Mouse (Mus musculus): ENCODE data around the gene Il13ra1. TPM values are rescaled to one million over a fixed set of nuclear protein-coding genes. Genes with fewer than 3 reads are reported as not detected.
A peak's percentile ranks its signal among the peaks of the same experiment; 100 is the strongest.

The Il13ra1 gene
- total RNA-seq (2021): 10 to 100 TPM; 25.2 to 30.9 TPM
- 10.6 and 18.2 TPM in 2 replicates for polyA plus RNA-seq (2012; rRNA removed)
- long read RNA-seq, transcript Il13ra1-201 (11 exons, 3,712 nt): major isoform, 29 of 33 reads
- long read RNA-seq, partial matches to known transcripts: 0 of 33 reads
- long read RNA-seq, other reads (novel, unspliced or antisense): 4 of 33 reads

- Histone ChIP-seq H3K9ac (ENCODE audit: low read depth, low read length) (peak within 1 kb of the TSS; percentile 93), H3K36me3 (ENCODE audit: control insufficient read depth, insufficient read depth, low read length) (no peaks in the 10 kb centered on the region), H3K4me1 (ENCODE audit: control insufficient read depth, insufficient read depth, low read length) (no peaks in the 10 kb centered on the region; the same call in 1 of the 2 replicates), H3K27ac (peak within 1 kb of the TSS; percentile 77), H3K79me2 (replicated peaks; ENCODE audit: control insufficient read depth, insufficient read depth, low read length) (no peaks in the 10 kb centered on the region), H3K27me3 (ENCODE audit: control insufficient read depth, insufficient read depth, low read length) (no peaks in the 10 kb centered on the region), H3K4me3 (peak within 1 kb of the TSS; percentile 62)
- TF ChIP-seq POLR2A (IDR thresholded peaks at IDR 0.05; ENCODE audit: insufficient read depth, low read depth, low read length): 0 out of 2 replicates have a peak, but pooled peaks have one; percentile 23
- no peak for TF ChIP-seq EP300 (IDR thresholded peaks at IDR 0.05; ENCODE audit: insufficient read depth, low read depth, low read length)
- intact Hi-C loops (cut with DNase I): loop anchor here (2.0 kb wide), 1 partner anchor 17 kb away; no protein-coding TSS in a partner anchor
- DNase-seq: peak; percentile 66 to 71
- 17% methylated on average over 51 of the region's 51 CpGs for WGBS
These were observed at the start of gene Il13ra1 for GRCm38 (mm10) chrX:36111622-36112421. TSS of gene Il13ra1 (plus strand) at chrX:36112110.

DNA sequence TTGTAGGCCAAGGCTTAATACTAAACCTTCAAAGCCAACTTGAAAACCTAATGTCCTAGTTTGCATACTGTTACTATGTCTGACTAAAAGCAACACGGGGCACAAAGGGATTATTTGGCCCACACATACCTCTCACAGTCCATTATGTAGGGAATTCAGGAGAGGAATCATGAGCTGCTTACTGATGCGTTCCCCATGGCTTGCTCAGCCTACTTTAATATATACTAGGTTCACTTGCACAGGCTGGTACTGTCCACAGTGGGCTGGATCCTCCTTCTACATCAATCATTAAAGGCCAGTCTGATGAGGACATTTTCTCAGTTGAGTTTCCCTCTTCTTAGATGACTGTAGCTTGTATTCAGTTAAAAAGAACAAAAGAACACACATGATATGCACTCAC lies 37.9 kb upstream of the Il13ra1 start:
- Histone ChIP-seq H3K27ac (no peak overlapping the region), H3K4me1 (ENCODE audit: control insufficient read depth, insufficient read depth, low read length) (no peaks in the 10 kb centered on the region), H3K36me3 (ENCODE audit: control insufficient read depth, insufficient read depth, low read length) (no peaks in the 10 kb centered on the region), H3K4me3 (no peak overlapping the region), H3K9ac (ENCODE audit: low read depth, low read length) (no peak overlapping the region), H3K27me3 (ENCODE audit: control insufficient read depth, insufficient read depth, low read length) (no peaks in the 10 kb centered on the region), H3K79me2 (replicated peaks; ENCODE audit: control insufficient read depth, insufficient read depth, low read length) (no peaks in the 10 kb centered on the region)
- no peak for DNase-seq
- 78% methylated on average over 2 of the region's 2 CpGs for WGBS
- TF ChIP-seq EP300 (IDR thresholded peaks at IDR 0.05; ENCODE audit: insufficient read depth, low read depth, low read length) (no peak), CTCF (IDR thresholded peaks at IDR 0.05) (no peak), POLR2A (IDR thresholded peaks at IDR 0.05; ENCODE audit: insufficient read depth, low read depth, low read length) (no peak)
- intact Hi-C loops (cut with DNase I): no loop called here

DNA sequence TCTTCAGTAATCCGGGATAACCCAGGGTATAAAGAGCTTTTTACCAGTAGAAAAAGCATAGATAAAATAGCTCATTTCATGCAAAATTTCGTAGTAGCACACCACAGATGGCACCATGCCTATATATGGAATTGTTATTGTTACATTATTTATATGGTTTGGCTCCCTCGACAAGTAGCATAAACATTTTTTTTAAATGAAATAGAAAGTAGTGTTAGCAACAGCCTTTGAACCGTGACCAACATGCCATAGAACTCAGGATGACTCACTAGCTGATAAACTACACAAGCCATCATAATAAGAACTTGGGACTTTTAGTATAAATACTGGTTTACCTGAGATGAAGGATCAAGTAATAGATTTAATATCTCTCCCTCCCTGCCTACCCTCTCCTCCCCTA lies 34.7 kb upstream of the Il13ra1 start:
- no peak for DNase-seq
- Histone ChIP-seq H3K36me3 (ENCODE audit: control insufficient read depth, insufficient read depth, low read length) (no peaks in the 10 kb centered on the region), H3K79me2 (replicated peaks; ENCODE audit: control insufficient read depth, insufficient read depth, low read length) (no peaks in the 10 kb centered on the region), H3K27me3 (ENCODE audit: control insufficient read depth, insufficient read depth, low read length) (no peaks in the 10 kb centered on the region), H3K4me1 (ENCODE audit: control insufficient read depth, insufficient read depth, low read length) (no peaks in the 10 kb centered on the region), H3K4me3 (no peak overlapping the region), H3K9ac (ENCODE audit: low read depth, low read length) (no peak overlapping the region), H3K27ac (no peak overlapping the region)
- WGBS: 67% methylated on average over 4 of the region's 4 CpGs
- intact Hi-C loops (cut with DNase I): no loop called here
- TF ChIP-seq CTCF (IDR thresholded peaks at IDR 0.05): no peak
- TF ChIP-seq POLR2A (IDR thresholded peaks at IDR 0.05; ENCODE audit: insufficient read depth, low read depth, low read length): no peak
- TF ChIP-seq EP300 (IDR thresholded peaks at IDR 0.05; ENCODE audit: insufficient read depth, low read depth, low read length): no peak

- Histone ChIP-seq H3K27ac (no peak overlapping the region), H3K36me3 (ENCODE audit: control insufficient read depth, insufficient read depth, low read length) (no peaks in the 10 kb centered on the region), H3K9ac (ENCODE audit: low read depth, low read length) (no peak overlapping the region), H3K4me3 (no peak overlapping the region), H3K27me3 (ENCODE audit: control insufficient read depth, insufficient read depth, low read length) (no peaks in the 10 kb centered on the region), H3K79me2 (replicated peaks; ENCODE audit: control insufficient read depth, insufficient read depth, low read length) (no peaks in the 10 kb centered on the region), H3K4me1 (ENCODE audit: control insufficient read depth, insufficient read depth, low read length) (no peaks in the 10 kb centered on the region)
- TF ChIP-seq EP300 (IDR thresholded peaks at IDR 0.05; ENCODE audit: insufficient read depth, low read depth, low read length) (no peak), POLR2A (IDR thresholded peaks at IDR 0.05; ENCODE audit: insufficient read depth, low read depth, low read length) (no peak), CTCF (IDR thresholded peaks at IDR 0.05) (no peak)
- WGBS: 80% methylated on average over 1 of the region's 1 CpGs
- intact Hi-C loops (cut with DNase I): no loop called here
- peak in 1 of 2 experiments; percentile 15 for DNase-seq
These were observed 29.0 kb upstream of the Il13ra1 start for GRCm38 (mm10) chrX:36082917-36083316.

- DNase-seq: no peak
These were observed 23.2 kb upstream of the Il13ra1 start for GRCm38 (mm10) chrX:36088464-36089256.

More at GRCm38 (mm10) chrX:36088464-36089256, 23.2 kb upstream of the Il13ra1 start:
- Histone ChIP-seq H3K27me3 (ENCODE audit: control insufficient read depth, insufficient read depth, low read length) (no peaks in the 10 kb centered on the region), H3K79me2 (replicated peaks; ENCODE audit: control insufficient read depth, insufficient read depth, low read length) (no peaks in the 10 kb centered on the region), H3K36me3 (ENCODE audit: control insufficient read depth, insufficient read depth, low read length) (no peaks in the 10 kb centered on the region), H3K9ac (ENCODE audit: low read depth, low read length) (no peak overlapping the region), H3K27ac (no peak overlapping the region), H3K4me1 (ENCODE audit: control insufficient read depth, insufficient read depth, low read length) (no peaks in the 10 kb centered on the region), H3K4me3 (no peak overlapping the region)
- 78% methylated on average over 6 of the region's 6 CpGs for WGBS
- no peak for TF ChIP-seq EP300 (IDR thresholded peaks at IDR 0.05; ENCODE audit: insufficient read depth, low read depth, low read length)
- no peak for TF ChIP-seq CTCF (IDR thresholded peaks at IDR 0.05)
- no peak for TF ChIP-seq POLR2A (IDR thresholded peaks at IDR 0.05; ENCODE audit: insufficient read depth, low read depth, low read length)
- intact Hi-C loops (cut with DNase I): no loop called here
